Mouse (Mus musculus): Measurements from ENCODE around the gene Grk1.

Gene Grk1

DNA sequence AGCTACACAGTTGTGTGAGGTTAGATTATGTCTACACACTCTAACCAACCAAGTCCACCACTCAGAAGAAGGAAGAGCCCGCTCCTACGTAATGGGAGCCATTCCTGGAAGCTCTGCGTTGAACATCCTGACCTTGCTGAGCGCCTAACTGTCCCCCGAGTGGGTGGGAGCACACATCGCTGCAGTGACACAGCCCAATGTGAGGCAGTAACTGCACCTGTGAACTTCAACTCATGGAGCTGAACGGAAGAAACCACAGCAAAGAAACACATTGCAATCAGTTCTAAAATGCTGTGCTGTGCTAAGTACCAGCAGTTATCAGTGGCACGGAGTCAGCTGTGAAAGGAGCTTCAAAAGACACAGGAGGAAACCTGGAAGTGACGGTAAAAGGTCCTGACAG is 23.3 kb downstream of the Grk1 start:
- no peak for DNase-seq (ENCODE audit: low spot score in 2 of 2)

DNA sequence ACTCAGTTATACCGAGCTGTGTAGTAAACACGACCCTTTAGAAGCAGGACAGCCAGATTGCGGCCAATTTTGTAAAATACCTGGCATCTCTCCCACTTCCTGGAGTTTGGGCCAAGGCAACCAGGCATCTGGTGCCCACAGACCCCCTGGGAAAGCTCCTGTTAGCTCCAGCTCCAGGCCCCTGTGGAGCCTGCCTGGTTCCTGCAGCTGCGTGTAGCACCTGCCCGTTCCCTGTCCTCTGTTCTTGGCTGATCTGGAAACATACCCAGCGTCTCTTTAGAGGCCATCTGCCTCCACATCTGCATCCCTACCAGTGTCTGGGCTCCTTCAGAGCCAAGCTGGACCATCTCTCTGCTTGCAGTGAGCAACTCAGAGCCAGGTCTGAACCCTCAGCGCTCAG is 25.5 kb downstream of the Grk1 start:
- no peak for DNase-seq (ENCODE audit: low spot score in 2 of 2)

DNA sequence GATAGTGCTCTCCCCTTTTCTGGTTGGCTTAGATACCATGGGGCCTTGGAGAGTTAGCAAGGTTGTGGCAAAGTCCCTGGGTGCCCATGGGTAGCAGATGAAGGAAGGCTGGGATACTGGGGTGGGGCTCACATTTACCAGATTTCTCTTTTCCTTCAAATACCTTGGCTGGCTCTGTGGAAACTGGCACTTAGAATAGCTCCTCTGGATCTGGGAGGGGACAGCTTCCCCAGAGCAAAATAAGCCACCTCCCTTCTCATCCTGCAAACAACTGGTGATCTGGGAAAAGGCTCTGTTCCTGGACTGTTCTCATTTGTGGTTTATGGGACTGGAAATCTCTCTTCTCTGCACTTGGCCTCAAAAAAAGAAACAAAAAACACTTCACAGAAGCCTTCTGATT is 26.0 kb downstream of the Grk1 start:
- DNase-seq (ENCODE audit: low spot score in 2 of 2), result no peak

DNA sequence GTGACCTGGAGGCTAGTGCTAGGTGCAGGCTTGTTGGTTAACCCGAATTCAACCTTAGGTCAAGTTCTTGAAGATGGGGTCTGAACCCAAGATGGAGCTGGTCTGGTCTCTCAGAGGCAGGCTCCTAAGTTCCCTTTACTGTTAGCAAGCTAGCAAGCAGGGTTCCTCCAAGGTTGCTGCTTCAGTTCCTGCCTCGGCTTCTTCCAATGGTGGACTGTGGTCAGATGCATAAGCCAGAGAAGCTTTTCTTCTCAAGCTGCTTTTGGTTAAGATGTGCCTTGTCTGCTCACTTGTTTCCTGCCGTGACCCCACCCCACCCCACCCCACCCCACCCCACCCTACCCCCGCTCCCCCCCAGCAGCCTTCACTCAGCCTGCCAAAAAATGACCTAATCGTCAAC is 28.2 kb downstream of the Grk1 start:
- DNase-seq (ENCODE audit: low spot score in 2 of 2), result no peak

DNA sequence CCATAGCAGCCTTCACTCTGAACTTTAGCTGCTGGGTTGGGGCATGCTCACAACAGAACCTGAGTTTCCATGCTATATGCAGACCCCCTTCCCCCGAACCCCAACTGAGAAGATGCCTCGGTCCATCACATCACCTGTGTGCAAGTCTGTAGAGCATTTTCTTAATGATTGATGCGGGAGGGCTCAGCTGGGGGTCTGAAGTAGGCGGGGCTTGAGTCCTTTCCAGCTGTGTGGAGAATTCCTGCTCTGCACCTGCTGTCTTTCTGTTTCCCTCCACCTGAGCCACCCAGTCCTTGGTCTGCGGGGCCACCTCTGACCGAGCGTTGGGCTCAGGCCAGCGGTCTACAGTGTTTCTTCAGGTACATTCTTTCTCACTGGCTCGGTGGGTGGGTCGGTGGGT is 30.0 kb downstream of the Grk1 start, which contains the start of gene Tmem255b:
Gene Tmem255b (plus strand): TSS at position 301 of the 400 bp plus-strand sequence.
- no peak for DNase-seq (ENCODE audit: low spot score in 2 of 2)

DNA sequence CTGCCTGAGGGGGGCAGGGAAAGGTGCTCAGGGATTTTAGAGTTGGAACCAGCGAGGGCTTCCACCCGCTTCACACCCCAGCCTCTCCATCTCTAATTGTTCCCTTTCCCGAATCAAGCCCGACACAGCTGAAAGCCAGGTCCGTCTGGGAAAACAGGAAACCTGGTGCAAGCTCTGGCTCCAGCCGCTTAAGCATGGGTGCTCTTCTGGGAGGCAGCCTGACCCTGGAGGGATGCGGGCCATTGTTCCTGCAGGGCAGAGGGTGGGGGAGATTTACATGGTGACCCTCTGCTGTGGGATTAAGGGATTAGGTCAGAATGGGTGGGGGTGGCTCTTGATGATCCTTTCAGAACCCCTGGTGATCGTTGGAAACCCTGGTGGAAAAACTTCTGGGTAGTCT is 31.2 kb downstream of the Grk1 start:
- DNase-seq (ENCODE audit: low spot score in 2 of 2), result no peak

DNA sequence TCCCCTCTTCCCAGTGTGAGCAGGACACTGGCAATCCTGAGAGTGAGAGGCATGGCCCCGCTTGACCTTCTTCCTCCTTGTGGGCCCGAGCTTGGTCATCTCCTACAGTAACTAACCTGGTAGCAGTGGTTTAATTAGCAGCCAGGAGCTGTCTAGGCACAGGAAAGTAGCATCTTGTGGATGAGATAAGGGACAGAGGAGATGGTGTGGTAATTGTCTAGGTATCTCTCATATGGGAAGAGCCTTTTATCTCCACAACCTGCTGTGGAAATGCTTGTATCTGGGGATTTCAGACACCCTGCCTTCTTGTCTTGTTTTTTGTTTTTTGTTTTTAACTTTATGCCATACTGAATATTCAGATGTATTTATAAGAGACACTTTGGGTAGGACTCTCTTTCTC is 32.6 kb downstream of the Grk1 start:
- DNase-seq (ENCODE audit: low spot score in 2 of 2), result no peak

DNA sequence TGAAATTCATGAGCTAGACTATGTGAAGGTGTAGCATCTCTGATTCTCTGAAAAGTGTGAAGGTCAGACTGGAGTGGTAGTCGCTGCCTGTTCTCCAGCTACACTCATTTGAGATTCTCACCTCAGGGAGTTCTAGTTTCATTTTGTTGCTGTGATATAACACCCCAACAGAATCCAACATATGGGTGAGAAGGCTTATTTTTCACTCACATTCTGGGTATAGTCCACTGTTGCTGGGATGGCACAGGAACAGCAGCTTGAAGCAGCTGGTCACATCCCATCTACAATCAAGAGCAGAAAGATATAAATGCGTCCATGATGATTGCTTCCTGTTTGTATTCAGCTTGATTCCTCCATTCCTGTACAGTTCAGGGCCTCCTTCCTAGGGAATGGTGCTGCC is 37.3 kb downstream of the Grk1 start:
- DNase-seq (ENCODE audit: low spot score in 2 of 2), result no peak

DNA sequence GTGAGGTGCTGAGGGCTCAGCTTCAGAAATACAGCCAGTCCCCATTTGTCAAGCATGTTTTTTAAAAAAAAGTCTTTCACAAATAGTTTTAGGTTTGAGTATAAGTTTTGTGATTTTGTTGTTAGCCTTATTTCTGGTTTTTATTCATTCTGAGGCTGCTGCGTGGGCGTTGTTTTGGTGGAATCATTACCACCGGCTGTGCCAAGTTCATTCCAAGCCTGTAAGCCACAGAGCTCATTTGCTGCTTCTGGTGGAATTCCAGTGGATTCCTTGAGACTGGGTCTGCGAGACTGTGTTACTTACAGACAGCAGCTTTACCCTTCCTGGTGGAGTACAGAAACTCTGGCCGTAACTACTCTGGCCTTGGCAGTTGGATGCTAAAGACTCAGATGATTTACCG is 41.6 kb downstream of the Grk1 start:
- DNase-seq (ENCODE audit: low spot score in 2 of 2), result no peak

DNA sequence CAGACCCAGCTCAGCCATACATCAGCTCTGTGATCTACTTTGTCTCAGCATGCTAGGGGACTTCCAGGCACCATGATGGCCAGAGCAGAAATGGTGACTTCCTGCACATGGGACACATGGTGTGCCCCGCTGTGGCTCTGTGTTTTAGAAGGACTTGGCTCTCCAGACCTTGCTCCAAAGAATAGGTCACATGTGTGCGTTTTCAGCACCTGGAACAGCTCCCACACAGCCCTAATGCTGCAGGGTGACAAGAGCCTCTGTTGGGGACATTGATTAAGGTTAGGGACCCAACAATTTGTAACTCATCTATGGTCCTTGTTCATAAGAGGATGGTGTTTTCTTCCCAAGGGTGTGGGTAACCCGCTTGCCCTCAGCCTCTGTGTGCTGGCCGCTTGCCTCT is 43.3 kb downstream of the Grk1 start:
- no peak for DNase-seq (ENCODE audit: low spot score in 2 of 2)

DNA sequence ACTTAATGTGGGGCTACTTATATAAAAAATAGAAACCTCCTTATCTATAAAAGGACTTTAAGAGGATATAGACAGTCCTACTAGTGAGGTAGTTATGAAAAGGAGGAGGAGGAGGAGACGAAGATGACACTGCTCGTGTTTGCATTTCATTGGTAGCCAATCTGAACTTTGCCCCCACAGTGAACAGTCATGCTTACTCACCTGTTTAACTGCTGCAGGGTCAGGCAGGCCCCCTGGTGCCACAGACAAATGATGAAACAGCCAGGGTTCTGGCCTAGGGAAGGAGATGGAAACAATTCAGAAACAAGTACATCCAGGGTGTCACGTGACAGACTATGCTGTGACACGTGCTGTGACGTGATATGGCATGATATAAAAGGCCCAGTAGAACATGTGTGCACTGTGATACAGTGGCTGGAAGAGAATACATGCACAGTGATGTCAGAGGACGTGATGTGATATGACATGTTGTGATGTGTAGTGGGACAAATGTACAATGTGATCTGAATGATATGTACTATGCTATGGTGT is 46.9 kb downstream of the Grk1 start:
- DNase-seq (ENCODE audit: low spot score in 2 of 2), result no peak

DNA sequence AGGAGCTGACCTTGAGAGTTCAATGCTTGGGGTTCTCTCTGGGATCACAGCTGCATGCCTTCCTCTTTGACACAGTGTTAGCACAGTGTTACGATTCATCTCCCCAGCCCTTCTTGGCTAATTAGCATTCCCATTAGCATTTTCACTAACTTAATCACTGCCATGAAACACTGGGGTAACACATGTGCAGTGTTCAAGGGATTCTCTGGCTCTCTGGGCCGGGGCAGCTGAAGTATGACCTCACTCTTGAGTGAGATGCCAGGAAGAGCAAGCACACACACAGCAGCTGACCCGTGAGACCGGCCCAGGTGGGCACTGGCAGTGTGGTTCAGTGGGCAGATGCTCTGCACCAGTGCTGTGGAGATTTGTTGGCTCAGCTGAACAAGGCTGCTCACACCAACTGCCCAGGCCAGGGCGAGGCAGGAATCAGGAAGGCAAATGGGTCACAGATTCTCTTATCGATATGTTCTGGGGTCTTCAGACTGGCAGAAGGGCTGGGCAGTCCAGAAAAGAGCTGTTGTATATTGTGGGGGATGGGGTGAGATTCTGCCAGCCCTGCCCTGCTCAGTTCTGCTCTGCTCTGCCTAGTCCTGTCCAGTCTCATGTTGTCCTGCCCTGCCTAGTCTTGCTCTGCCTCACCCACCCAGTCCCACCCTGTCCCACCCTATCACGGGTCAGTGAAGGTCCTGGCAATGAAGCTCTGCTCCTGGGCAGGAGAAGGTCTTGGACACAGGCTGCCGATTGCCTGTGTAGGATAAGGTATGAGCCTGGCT is 49.6 kb downstream of the Grk1 start:
- no peak for DNase-seq (ENCODE audit: low spot score in 2 of 2)

DNA sequence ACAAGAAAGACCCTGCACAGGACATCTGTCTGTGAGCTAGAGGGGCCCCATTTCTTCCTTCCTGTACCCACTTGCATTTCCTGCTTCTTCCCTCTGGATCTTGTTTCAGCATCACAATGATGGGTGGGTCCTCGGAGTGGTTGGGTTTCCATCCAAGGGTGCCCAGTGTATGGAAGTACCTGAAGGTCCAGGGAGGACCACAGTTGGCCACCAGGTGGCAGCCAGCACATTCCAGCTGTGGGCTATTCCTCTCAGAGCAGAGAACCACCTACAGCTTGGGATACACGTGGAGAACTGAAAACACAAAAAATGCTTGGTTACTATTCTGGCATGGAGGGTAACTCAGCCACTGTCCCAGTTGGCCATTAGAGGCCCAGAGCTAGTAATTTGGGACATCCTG is 50.4 kb downstream of the Grk1 start:
- peak in 1 of 2 experiments; percentile 18 for DNase-seq (ENCODE audit: low spot score in 2 of 2)

DNA sequence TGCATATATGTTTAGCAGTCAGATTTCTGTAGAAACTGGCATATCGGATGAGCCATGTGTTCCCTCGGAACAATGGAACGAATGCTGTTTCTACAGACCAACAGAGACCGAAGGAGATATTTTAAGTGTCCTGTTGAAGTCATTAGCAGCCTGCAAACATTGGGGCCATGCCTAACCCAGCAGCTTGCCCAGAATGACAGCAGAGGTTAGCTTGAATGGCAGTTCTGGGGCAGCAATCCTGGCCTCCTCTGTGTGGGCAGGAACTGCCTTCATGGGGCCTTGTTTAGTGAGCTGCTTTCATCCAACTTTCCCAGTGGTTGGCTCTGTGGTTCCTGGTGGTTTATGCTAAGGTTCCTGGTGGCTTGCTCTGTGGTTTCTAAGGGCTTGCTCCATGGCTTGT is 54.5 kb downstream of the Grk1 start:
- DNase-seq (ENCODE audit: low spot score in 2 of 2), result no peak

DNA sequence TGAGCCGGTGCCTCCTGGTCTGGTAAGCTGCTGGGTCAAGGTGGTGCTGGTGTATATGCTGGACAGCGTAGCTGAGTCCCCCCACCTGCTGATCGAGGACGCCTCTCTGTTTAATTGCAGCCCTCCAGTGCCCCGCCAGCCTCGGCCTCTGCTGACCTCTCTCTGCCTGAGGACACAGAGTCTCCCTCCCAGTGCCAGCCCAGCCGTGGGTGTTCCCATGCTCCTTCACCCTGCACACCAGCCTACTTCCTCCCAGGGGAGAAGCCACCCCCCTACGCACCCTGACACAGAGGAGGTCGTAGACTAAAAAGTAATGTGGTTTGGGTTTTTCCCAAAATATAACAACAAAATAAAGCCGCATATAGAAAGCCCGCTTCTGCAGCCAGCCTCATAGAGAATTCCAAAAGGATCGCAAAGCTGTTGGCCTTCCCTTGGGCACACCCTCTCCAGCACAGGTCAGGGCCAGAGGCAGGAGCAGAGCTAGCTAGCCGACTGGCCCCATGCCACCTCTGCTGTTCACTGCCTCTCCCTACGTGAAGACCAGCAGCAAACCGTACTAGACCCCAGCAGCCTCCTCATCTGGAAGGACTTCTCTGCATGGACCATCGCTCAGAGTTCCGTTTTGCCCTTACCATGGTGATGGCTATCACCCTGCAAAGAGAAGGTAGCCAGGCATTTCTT is 56.3 kb downstream of the Grk1 start:
- no peak for DNase-seq (ENCODE audit: low spot score in 2 of 2)

DNA sequence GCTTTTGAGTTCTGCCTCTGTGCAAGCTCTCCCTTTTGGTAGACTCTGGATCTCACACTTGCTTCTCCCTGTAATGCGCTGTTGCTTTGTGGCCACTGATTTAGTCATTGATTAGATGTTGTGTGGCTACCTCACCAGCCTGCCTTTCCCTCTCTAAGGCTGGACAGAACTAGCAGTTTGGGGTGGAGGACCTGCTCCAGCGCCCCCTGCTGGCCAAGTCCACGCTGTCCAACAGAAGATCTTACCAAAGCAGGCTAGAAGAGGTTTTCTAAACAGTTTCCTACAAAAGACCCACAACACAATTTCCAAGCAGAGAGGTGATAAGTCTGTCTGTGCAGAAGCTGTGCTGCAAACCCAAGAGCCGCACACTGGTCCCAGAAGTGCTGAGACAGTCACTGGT is 57.0 kb downstream of the Grk1 start:
- DNase-seq (ENCODE audit: low spot score in 2 of 2), result peak; percentile 10 to 18

DNA sequence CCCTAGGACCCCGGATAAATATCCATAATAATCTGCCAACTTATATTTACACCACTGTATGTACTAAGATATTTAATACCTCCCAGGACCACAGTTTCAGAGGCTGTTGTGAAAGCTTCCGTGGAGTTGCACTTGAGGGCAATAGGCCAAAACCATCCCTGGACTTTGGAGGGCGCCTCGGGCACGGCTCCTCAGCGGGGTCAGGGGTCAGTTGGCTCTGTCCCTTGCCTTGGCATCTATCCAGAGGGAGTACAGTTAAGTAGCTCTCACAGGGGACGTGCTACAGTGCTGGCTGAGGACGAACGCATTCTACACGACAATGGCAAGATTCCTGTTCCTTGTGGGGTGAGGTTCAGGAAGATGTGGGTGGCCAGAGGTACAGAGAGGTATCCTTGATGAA is 57.5 kb downstream of the Grk1 start:
- DNase-seq (ENCODE audit: low spot score in 2 of 2), result peak; percentile 23 to 25

DNA sequence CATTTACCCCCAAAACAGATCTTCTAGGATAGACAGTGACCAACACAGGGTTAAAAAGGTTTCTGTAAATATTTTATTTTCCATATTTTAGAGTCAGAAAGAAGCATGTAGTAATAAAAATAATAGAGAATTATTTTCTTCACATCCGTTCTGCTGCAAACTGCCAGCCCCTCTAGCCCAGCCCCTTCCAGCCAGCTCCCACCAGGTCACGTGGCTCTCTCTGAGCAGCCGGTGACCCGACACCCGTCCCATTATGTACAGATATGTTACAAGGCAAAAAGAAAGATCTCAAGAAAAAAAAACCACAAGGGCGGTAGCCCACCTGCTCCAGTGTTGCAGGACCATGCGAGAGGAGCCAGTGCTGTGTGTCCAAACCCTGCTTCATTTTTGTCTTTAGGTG is 60.4 kb downstream of the Grk1 start:
- no peak for DNase-seq (ENCODE audit: low spot score in 2 of 2)

DNA sequence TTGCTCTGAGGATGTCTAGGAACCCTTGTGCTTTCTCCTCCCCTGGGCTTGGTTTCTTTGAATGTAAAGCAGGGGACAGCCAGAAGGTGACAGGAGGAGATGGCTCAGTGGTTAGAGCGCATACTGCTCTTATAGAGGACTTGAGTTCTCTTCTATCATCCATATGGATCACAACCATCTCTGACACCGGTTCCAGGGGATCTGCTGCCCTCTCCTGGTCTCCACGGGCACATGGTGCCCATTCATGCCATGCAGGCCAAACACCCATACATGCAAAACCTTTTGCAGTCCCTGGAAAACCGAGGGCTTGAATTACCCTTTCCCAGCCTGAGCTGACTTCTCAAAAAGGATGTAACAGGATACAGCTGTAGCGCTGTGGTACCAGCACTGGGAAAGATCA is 62.1 kb downstream of the Grk1 start:
- DNase-seq (ENCODE audit: low spot score in 2 of 2), result no peak

DNA sequence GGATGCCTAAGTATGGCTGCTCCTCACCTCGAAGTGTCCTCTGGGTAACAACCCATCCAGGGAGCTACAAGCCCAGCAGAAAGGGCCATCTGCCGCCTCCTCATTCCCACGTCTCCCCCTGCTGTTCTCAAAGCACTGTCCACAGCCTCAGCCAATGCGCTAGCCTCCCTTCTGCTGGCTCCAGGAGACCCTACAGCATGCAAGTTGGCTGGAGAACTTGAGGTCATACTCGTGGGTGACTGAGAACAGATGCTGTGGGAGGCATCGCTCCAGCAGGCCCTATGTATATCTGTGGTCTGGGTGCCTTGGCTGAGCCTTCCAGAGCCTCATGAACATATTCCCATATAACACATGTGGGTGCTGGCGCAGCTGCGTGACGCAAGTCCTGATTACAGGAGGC is 63.9 kb downstream of the Grk1 start:
- DNase-seq (ENCODE audit: low spot score in 2 of 2), result no peak

DNA sequence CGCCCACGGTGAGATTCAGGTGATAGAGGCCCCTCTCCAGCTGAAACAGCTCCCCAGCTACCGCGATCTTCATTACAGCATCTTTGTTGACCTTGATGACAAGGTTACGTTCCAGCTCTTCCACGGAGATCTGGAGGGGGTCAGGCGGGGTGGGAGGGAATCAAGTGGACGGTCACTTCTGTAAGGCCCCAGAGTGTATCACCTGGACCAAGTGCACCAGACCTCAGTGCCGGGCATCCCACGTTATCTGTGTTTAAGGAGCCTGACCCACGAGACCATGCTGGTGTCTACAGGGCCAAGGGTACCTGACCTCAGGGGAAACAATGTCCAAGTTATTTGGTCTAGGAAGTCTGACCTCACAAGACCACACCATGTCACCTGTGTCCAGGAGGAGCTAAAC is 66.6 kb downstream of the Grk1 start:
- no peak for DNase-seq (ENCODE audit: low spot score in 2 of 2)
